Mouse (Mus musculus) erythroblast, embryonic 14.5 days (primary cell): Measurements from ENCODE around the gene Ptpdc1. TPM values are rescaled to one million over a fixed set of nuclear protein-coding genes. Genes with fewer than 3 reads are reported as not detected.

Source experiments
- H3K27me3 ChIP-seq: 2 replicates; pipeline ENCODE4 v1.6.1; 2012; ENCODE audit warnings: inconsistent platforms; ENCODE audit not compliant: control insufficient read depth
- H3K36me3 ChIP-seq: 2 replicates; pipeline ENCODE4 v1.6.1; 2012; ENCODE audit warnings: mild to moderate bottlenecking, inconsistent platforms; ENCODE audit not compliant: control insufficient read depth
- H3K4me1 ChIP-seq: 2 replicates; pipeline ENCODE4 v1.6.1; 2012; ENCODE audit warnings: inconsistent platforms; ENCODE audit not compliant: control insufficient read depth
- H3K4me3 ChIP-seq: replicated peaks from 2 replicates; pipeline ENCODE3; 2012; ENCODE audit warnings: moderate library complexity, mild to moderate bottlenecking, inconsistent platforms
- H3K9me3 ChIP-seq: 2 replicates; pipeline ENCODE4 v1.6.1; 2012; ENCODE audit warnings: low read length, inconsistent platforms, mixed read lengths; ENCODE audit not compliant: control insufficient read depth
- GATA1 ChIP-seq: IDR thresholded peaks from 2 replicates; pipeline ENCODE4 v1.6.1; 2012; ENCODE audit warnings: low read length, inconsistent platforms, mixed read lengths
- TAL1 ChIP-seq: IDR thresholded peaks from 3 replicates; pipeline ENCODE4 v1.6.1; 2012; ENCODE audit warnings: low read length, inconsistent platforms, mixed read lengths
- polyA plus RNA-seq: library from polyadenylated mRNA; stranded (reverse); fragments of >175 nt; gene quantifications from 2 replicates; pipeline ENCODE4 v1.2.3, GENCODE M21; 2012

Ptpdc1 gene
- polyA plus RNA-seq, 1 experiment = not detected

DNA sequence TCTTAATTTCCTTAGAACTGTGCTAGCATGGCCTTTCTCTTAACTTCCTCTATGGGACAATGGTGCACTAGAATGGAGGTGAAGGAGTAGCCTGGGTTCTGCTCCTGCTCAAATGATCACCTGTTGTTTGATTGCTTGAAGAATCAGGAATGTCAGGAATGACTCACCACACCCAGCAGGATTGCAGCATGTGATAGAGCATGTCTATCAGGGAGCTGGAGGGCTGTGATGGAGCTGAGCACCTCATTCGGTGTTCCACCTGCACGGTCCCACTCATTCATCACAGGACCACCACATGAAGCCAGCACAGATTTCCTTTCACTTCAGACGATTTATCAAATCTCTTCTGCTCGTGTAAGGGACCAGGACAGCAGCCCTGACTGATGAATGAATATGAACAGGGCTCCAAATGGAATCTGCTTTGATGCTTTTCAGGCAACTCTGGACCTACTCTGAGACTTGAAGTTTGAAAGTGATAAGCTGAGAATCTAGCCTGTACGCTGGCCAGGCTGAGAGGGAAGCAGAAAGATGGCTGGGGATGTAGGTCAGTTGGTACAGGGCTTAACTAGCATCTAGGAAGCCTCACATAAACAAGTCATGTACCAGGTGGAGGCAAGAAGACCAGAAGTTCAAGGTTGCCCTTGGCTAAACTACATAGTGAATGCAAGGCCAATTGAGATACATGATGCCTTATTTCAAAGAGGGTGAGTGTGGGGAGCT is 60.4 kb downstream of the Ptpdc1 start:
- Histone ChIP-seq H3K27me3 (no peaks in the 10 kb centered on the region), H3K4me1 (no peaks in the 10 kb centered on the region), H3K4me3 (no peak overlapping the region), H3K36me3 (no peaks in the 10 kb centered on the region), H3K9me3 (peaks cover 3% of the 10 kb centered on the region; the same call in 1 of the 2 replicates)
- no peak for TF ChIP-seq GATA1
- no peak for TF ChIP-seq TAL1

DNA sequence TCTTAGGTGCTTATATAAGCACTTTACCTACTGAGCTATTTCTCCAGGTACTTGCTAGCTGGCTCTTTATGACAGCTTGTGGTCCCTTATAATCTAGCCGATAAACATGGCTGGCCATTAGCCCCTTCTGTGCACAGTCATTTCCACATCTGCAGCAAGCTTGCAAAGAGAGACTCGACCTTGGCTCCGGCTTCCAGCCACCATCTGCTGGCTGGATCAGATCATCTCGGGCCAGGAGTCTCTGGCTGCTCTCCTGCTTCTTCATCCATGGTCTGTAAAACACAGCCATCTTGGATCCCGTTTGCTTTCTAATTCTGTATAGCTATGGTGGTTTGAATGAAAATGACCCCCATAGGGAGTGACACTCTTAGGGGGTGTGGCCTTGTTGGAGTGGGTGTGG is 63.1 kb downstream of the Ptpdc1 start:
- no peaks in the 10 kb centered on the region for H3K4me1 ChIP-seq
- H3K36me3 ChIP-seq = no peaks in the 10 kb centered on the region
- peaks cover 3% of the 10 kb centered on the region; the same call in 1 of the 2 replicates for H3K9me3 ChIP-seq
- no peak overlapping the region for H3K4me3 ChIP-seq
- TF ChIP-seq TAL1 = no peak
- no peak for TF ChIP-seq GATA1
- no peaks in the 10 kb centered on the region for H3K27me3 ChIP-seq

DNA sequence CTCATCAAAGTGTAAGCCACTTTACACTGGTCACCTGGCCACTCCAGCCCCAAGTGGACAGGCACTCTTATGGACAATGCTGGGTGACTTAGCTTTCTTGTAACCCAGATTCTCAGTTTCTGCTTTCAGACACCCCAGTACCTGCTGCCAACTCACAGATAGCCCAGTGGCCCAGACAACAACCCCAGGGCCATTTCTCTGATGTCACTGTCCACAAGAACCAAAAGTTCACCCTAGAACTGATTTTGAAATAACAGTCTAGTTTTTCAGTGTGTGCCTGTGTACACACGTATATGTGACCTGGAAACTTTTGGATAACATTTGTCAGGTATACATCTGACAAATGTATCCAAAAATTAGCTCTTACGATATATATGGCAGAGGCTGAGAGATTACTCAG is 64.0 kb downstream of the Ptpdc1 start:
- no peak overlapping the region for H3K4me3 ChIP-seq
- no peaks in the 10 kb centered on the region for H3K27me3 ChIP-seq
- H3K4me1 ChIP-seq = no peaks in the 10 kb centered on the region
- TF ChIP-seq GATA1 (no peak), TAL1 (no peak)
- no peaks in the 10 kb centered on the region for H3K36me3 ChIP-seq
- peaks cover 3% of the 10 kb centered on the region; the same call in 1 of the 2 replicates for H3K9me3 ChIP-seq

DNA sequence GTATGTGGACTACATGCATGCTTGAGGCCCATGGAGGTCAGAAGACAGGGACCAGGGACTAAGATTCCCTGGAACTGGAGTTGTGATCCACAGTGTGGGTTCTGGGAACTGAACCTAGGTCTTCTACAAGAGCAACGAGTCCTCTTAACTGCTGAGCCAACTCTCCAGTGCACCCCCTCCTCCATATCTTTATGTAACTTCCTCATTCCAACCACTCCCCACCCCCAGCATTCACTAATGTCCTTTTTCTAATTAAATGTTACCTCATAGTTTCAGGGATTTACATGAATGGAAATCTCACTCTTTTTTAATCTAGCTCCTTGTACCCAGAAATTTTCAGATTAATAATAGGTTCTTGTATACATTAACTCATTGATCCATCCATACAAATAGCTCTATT is 69.5 kb downstream of the Ptpdc1 start:
- no peak for TF ChIP-seq TAL1
- H3K4me1 ChIP-seq = 0 out of 2 replicates have a peak, but pooled peaks cover 2% of the 10 kb centered on the region
- no peaks in the 10 kb centered on the region for H3K36me3 ChIP-seq
- no peaks in the 10 kb centered on the region for H3K9me3 ChIP-seq
- H3K4me3 ChIP-seq = no peak overlapping the region
- H3K27me3 ChIP-seq = peaks cover 4% of the 10 kb centered on the region

DNA sequence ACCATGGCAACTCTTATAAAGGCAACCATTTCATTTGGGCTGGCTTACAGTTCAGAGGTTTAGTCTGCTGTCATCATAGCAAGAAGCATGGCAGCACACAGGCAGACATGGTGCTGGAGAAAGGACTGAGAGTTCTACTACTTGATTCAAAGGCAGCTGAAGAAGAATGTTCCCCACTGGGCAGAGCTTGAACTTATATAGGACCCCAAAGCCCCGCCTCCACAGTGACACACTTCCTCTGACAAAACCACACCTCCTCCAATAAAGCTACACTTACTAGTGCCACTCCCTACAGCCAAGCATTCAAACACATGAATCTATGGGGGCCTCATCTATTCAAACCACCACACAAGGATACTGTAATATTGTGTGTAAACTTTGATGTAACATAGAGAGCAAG is 70.9 kb downstream of the Ptpdc1 start:
- no peaks in the 10 kb centered on the region for H3K9me3 ChIP-seq
- TF ChIP-seq GATA1 = no peak
- no peak for TF ChIP-seq TAL1
- 0 out of 2 replicates have a peak, but pooled peaks cover 2% of the 10 kb centered on the region for H3K4me1 ChIP-seq
- H3K4me3 ChIP-seq = no peak overlapping the region
- H3K27me3 ChIP-seq = peaks cover 4% of the 10 kb centered on the region
- H3K36me3 ChIP-seq = no peaks in the 10 kb centered on the region

DNA sequence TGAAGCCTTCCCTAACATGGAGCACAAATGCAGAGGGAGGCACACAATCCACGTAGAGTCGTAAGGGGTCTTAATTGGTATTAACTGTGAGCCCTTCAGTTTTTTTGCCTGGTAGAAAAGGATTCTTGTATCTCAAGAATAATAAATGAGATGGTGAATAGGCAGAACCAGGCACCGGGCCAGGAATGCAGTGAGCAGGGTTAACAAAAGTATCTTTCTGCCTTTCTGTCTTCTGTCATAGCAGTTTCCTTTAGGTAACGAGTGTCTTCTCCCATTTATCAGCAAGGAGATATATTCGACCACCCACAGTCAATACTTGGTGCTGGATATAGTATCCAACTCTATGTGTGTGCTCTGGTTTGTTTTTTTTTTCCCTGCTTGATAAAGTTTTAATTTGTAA is 72.0 kb downstream of the Ptpdc1 start:
- peaks cover 4% of the 10 kb centered on the region for H3K27me3 ChIP-seq
- no peaks in the 10 kb centered on the region for H3K36me3 ChIP-seq
- no peak overlapping the region for H3K4me3 ChIP-seq
- 0 out of 2 replicates have a peak, but pooled peaks cover 2% of the 10 kb centered on the region for H3K4me1 ChIP-seq
- TF ChIP-seq TAL1 (no peak), GATA1 (no peak)
- no peaks in the 10 kb centered on the region for H3K9me3 ChIP-seq

DNA sequence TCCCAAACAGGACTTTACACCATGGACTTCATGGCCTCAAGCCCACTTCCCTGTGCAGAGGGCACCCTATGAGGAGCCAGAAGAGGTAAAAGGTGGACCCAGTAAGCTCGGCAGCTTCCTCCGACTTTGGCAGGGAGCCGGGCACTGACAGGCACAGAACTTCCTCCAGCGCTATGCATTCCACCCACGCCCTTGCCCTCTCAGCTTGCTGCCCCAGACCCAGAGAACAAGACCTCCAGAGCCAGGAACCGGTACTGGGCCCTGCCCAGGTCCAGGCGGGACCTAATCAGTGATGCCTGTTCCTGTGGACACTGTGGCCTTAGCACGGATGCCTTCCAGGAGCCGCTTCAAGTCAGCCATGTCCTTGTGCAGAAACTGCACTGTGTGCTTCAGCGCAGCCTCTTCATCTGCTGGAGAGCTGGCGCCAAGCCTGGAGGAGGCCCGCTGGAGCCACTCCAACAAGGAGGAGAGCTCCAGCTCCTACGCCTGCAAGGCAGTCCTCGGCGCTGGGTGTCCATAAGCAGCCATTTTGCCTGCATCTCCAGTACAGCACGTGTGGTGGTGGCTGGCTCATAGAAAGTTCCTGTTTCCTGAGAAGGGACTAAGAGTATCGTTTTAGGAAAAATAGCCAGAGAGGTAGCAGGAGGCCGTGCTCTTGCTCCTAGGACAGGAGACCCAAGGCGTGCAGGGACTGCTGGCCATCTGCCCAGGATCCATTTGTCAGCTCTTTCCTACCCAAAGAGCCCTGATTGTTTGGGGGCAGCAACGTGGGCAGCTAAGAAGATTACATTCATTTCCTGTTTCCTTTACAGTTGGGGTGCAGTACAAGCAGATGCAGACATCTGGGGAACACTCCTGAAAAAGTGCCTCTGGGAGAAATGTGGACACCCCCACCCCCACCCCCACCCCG is 73.0 kb downstream of the Ptpdc1 start:
- Histone ChIP-seq H3K9me3 (no peaks in the 10 kb centered on the region), H3K36me3 (no peaks in the 10 kb centered on the region), H3K27me3 (peaks cover 4% of the 10 kb centered on the region), H3K4me1 (peaks cover 4% of the 10 kb centered on the region; the same call in 1 of the 2 replicates), H3K4me3 (no peak overlapping the region)
- no peak for TF ChIP-seq TAL1
- no peak for TF ChIP-seq GATA1

DNA sequence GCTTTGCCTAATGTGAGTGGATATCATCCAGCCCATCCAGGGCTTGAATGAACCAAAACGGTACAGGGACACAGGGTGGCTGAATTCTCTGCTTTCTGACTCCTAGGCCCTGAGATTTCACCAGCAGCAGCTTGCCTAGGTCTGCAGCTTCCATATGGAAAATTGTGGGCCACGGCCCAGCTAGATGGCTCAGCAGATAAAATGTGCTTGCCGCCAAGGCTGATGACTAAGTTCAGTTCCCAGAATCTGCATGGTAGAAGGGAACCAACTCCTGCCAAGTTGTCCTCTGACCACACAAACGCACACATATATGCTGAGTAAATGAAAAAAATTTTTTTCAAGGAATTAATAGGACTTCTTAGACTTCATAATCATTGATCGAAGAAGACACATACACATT is 77.2 kb downstream of the Ptpdc1 start:
- peaks cover 7% of the 10 kb centered on the region for H3K36me3 ChIP-seq
- no peak for TF ChIP-seq GATA1
- TF ChIP-seq TAL1 = no peak
- no peaks in the 10 kb centered on the region for H3K9me3 ChIP-seq
- peaks cover 4% of the 10 kb centered on the region for H3K27me3 ChIP-seq
- H3K4me1 ChIP-seq = peaks cover 28% of the 10 kb centered on the region
- no peak overlapping the region for H3K4me3 ChIP-seq

DNA sequence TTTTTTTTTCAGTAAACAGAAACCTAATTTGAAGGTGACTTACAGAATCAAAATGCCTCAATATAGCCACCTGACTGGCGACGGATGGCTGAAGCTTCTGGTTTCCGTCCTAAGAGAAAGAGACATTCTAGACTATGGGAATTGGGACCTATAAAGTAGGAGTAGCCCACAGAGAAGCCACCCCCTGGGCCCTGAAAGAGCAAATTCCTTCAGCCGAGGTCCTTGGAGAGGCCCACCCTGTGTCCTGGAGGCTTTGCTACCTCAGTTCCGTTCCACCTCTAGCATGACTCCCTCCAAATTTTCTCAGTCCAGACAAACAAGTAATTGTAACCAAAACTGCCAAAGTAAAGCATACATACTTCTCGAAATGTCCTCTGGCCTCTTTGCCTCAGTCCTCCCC is 77.8 kb downstream of the Ptpdc1 start:
- H3K36me3 ChIP-seq = peaks cover 7% of the 10 kb centered on the region
- no peaks in the 10 kb centered on the region for H3K9me3 ChIP-seq
- H3K4me3 ChIP-seq = no peak overlapping the region
- H3K4me1 ChIP-seq = peaks cover 29% of the 10 kb centered on the region
- no peak for TF ChIP-seq GATA1
- TF ChIP-seq TAL1 = no peak
- H3K27me3 ChIP-seq = peaks cover 4% of the 10 kb centered on the region
